Comparison of ENCODE assay signal across 10 mouse cellular contexts in the genomic region with DNA sequence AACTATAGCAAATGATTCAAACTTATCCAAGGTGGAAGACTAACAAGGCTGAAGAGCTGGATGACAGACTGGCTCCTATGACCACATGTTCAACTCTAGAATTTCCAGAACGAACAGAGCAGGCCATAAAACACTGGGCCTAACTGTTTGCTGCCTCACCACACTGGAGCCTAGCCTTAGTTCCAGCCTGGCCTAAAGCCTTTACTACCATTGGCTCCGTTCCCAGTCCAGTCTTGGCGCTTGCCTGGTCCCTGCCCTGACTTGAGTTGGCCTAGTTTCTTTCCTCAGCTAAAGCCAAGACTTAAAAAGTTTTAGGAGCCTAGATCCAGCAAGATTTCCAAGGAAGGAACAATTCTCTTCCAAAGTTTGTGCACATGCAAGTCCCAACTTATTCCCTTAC. TPM values are rescaled to one million over a fixed set of nuclear protein-coding genes. Genes with fewer than 3 reads are reported as not detected.
DNase-seq lines count a peak whose midpoint lies in the region; ATAC-seq and TF ChIP-seq lines count a peak whose summit lies in the region.
"Had no signal": no experiment of that assay in that cellular context is flagged by ENCODE, and none has a peak within 500 bp of the region (broad histone marks: within the 10 kb centered on the region; RNA-seq: fewer than 3 reads in every experiment).

No protein-coding gene starts in this region.

- intact Hi-C loops in heart, postnatal 14 days (cut with DNase I) = no loop called here

- H3K36me3 ChIP-seq in forebrain, embryonic 10.5 days (replicated peaks) = no peaks in the 10 kb centered on the region
- H3K36me3 ChIP-seq in intestine, postnatal 0 days (ENCODE audit: control insufficient read depth, insufficient read depth) = no peaks in the 10 kb centered on the region
- H3K36me3 ChIP-seq: embryonic facial prominence, embryonic 15.5 days had no signal

- peak; percentile 33 to 42 for DNase-seq in right cerebral cortex, postnatal 10 days (ENCODE audit: low spot score in 2 of 2)
- no peak for DNase-seq in right cerebral cortex, postnatal 25 days
- peak; percentile 39 for DNase-seq in cerebellum, adult 9-10 months
- peak; percentile 39 to 56 for DNase-seq in heart, postnatal 14 days
- DNase-seq in skeletal muscle tissue, adult 2 months (ENCODE audit: low read depth, low spot score) = peak; percentile 84
- DNase-seq in forebrain, embryonic 10.5 days (ENCODE audit: extremely low spot score, low spot score) = no peak
- DNase-seq: right cerebral cortex, postnatal 4 days had no signal

- no peaks in the 10 kb centered on the region for H3K4me1 ChIP-seq in forebrain, embryonic 10.5 days
- no peaks in the 10 kb centered on the region for H3K4me1 ChIP-seq in intestine, postnatal 0 days (replicated peaks; ENCODE audit: control insufficient read depth, insufficient read depth, low read length)
- H3K4me1 ChIP-seq: embryonic facial prominence, embryonic 15.5 days had no signal

- no peak overlapping the region for H3K9ac ChIP-seq in intestine, postnatal 0 days (ENCODE audit: low read depth, low read length)
- H3K9ac ChIP-seq: embryonic facial prominence, embryonic 15.5 days had no signal

- no peak overlapping the region for H3K27ac ChIP-seq in forebrain, embryonic 10.5 days
- no peak overlapping the region for H3K27ac ChIP-seq in intestine, postnatal 0 days (ENCODE audit: low read depth, low read length)
- H3K27ac ChIP-seq: embryonic facial prominence, embryonic 15.5 days had no signal

- no peaks in the 10 kb centered on the region for H3K9me3 ChIP-seq in forebrain, embryonic 10.5 days
- H3K9me3 ChIP-seq in intestine, postnatal 0 days (ENCODE audit: control insufficient read depth) = no peaks in the 10 kb centered on the region
- H3K9me3 ChIP-seq: embryonic facial prominence, embryonic 15.5 days had no signal

- WGBS in forebrain, embryonic 10.5 days = 82% methylated on average over 3 of the region's 3 CpGs
- 70% methylated on average over 3 of the region's 3 CpGs for WGBS in intestine, postnatal 0 days

- no peak overlapping the region for H3K4me3 ChIP-seq in forebrain, embryonic 10.5 days
- H3K4me3 ChIP-seq in intestine, postnatal 0 days (ENCODE audit: low read depth, low read length) = no peak overlapping the region
- H3K4me3 ChIP-seq: embryonic facial prominence, embryonic 15.5 days had no signal

- ATAC-seq in intestine, postnatal 0 days = no peak
- ATAC-seq: inflammation-experienced regulatory T-cells, adult 6 months had no signal

- TF ChIP-seq CTCF in intestine, postnatal 0 days (IDR thresholded peaks at IDR 0.05; ENCODE audit: low read depth) = no peak

- no peak overlapping the region for H3K4me2 ChIP-seq in intestine, postnatal 0 days (replicated peaks; ENCODE audit: low read depth)
- H3K4me2 ChIP-seq: embryonic facial prominence, embryonic 15.5 days had no signal

- H3K27me3 ChIP-seq in forebrain, embryonic 10.5 days (ENCODE audit: poor library complexity, severe bottlenecking) = no peaks in the 10 kb centered on the region; the same call in 1 of the 2 replicates
- no peaks in the 10 kb centered on the region for H3K27me3 ChIP-seq in intestine, postnatal 0 days (replicated peaks; ENCODE audit: control insufficient read depth, insufficient read depth, low read length)
- H3K27me3 ChIP-seq: embryonic facial prominence, embryonic 15.5 days had no signal

RNA-seq across cellular contexts. Expression of a gene that starts 7.5 kb away (rescaled TPM):
- 1 to 10 TPM; 8.4 to 9.5 TPM for total RNA-seq in heart, postnatal 14 days (2021)
- polyA plus RNA-seq in forebrain, embryonic 10.5 days (2016; fragmentation: Nextera tagmentation; extraction: Ambion mirVana) = 14.2 and 15.7 TPM in 2 replicates
- polyA plus RNA-seq in intestine, postnatal 0 days (2015; fragmentation: Nextera tagmentation; extraction: Ambion mirVana) = 4.8 and 5.2 TPM in 2 replicates
- polyA plus RNA-seq: inflammation-experienced regulatory T-cells, adult 6 months had no signal

RNA-seq across cellular contexts. Expression of a gene that starts 37.8 kb away (rescaled TPM):
- total RNA-seq in heart, postnatal 14 days (2021) = 10 to 100 TPM; 21.6 to 23.4 TPM
- 18.0 and 18.9 TPM in 2 replicates for polyA plus RNA-seq in forebrain, embryonic 10.5 days (2016; fragmentation: Nextera tagmentation; extraction: Ambion mirVana)
- polyA plus RNA-seq in intestine, postnatal 0 days (2015; fragmentation: Nextera tagmentation; extraction: Ambion mirVana) = 28.3 and 32.3 TPM in 2 replicates

Comparison
In these comparisons a context has a peak if more than half of its experiments do, and no peak if none do; other contexts are left out.
1. DNase-seq: peak in right cerebral cortex, postnatal 10 days (2 of 2), cerebellum, adult 9-10 months (single experiment), heart, postnatal 14 days (2 of 2) and skeletal muscle tissue, adult 2 months (single experiment); none in right cerebral cortex, postnatal 25 days (single experiment) and forebrain, embryonic 10.5 days (single experiment).